Mouse (Mus musculus) liver, adult 2 months (tissue): Measurements from ENCODE around the gene Gskip. TPM values are rescaled to one million over a fixed set of nuclear protein-coding genes. Genes with fewer than 3 reads are reported as not detected.
A peak's percentile ranks its signal among the peaks of the same experiment; 100 is the strongest.

Source experiments
- DNase-seq: peaks from one replicate; pipeline ENCODE4 v3.0.0-alpha.2; 2011; ENCODE audit warnings: low read depth, low spot score; ENCODE audit errors: extremely low read depth
- H3K27ac ChIP-seq: fragments of 200-500 bp; replicated peaks from 2 replicates; pipeline ENCODE4 v1.5.1; 2012; ENCODE audit warnings: low read depth, mild to moderate bottlenecking, control low read depth, inconsistent platforms, low read length; ENCODE audit not compliant: insufficient read depth
- H3K27me3 ChIP-seq: fragments of 200-500 bp; 2 replicates; pipeline ENCODE4 v1.6.1; 2012; ENCODE audit warnings: mild to moderate bottlenecking, moderate library complexity, low read length, inconsistent platforms; ENCODE audit not compliant: control insufficient read depth, insufficient read depth
- H3K36me3 ChIP-seq: fragments of 200-500 bp; 2 replicates; pipeline ENCODE4 v1.6.1; 2012; ENCODE audit warnings: low read length, inconsistent platforms; ENCODE audit not compliant: control insufficient read depth, insufficient read depth
- H3K4me1 ChIP-seq: fragments of 200-500 bp; 2 replicates; pipeline ENCODE4 v1.6.1; 2011; ENCODE audit warnings: low read length; ENCODE audit not compliant: control insufficient read depth, insufficient read depth
- H3K4me3 ChIP-seq: fragments of 200-500 bp; 2 replicates; pipeline ENCODE4 v1.5.1; 2011; ENCODE audit warnings: low read depth, mild to moderate bottlenecking, control low read depth, low read length, moderate library complexity; ENCODE audit not compliant: insufficient read depth
- H3K79me2 ChIP-seq: fragments of 200-500 bp; 2 replicates; pipeline ENCODE4 v1.6.1; 2012; ENCODE audit warnings: inconsistent platforms, mild to moderate bottlenecking, low read length, moderate library complexity; ENCODE audit not compliant: control insufficient read depth, insufficient read depth
- H3K9ac ChIP-seq: fragments of 200-500 bp; 2 replicates; pipeline ENCODE4 v1.6.1; 2012; ENCODE audit warnings: low read depth, mild to moderate bottlenecking, control low read depth, inconsistent platforms, low read length
- CTCF ChIP-seq: fragments of 200-500 bp; IDR thresholded peaks from 2 replicates; pipeline ENCODE4 v1.5.1; 2011; ENCODE audit warnings: low read depth, low read length, control low read depth
- POLR2A ChIP-seq: fragments of 200-500 bp; IDR thresholded peaks from 2 replicates; pipeline ENCODE4 v1.6.1; 2011; ENCODE audit warnings: low read length, control low read depth; ENCODE audit not compliant: insufficient read depth; ENCODE audit errors: extremely low read depth
- WGBS: fragments of 180-500 bp; shearing (Covaris S2); methylation state at CpG from one replicate; pipeline ENCODE4 v1.1.7; 2018; 5-methylcytosine and 5-hydroxymethylcytosine counted together
- polyA plus RNA-seq: library from polyadenylated mRNA; depleted of rRNA; stranded (reverse); fragments of >200 nt; gene quantifications from 2 replicates; pipeline ENCODE4 v1.2.3, GENCODE M21; 2012
- total RNA-seq: library from RNA; depleted of rRNA; stranded (reverse); fragments of >200 nt; gene quantifications from 2 replicates; pipeline ENCODE4 v1.2.3, GENCODE M21; 2014

Gskip gene
- total and polyA plus RNA-seq, 2 experiments, result 2.8 to 9.2 TPM

DNA sequence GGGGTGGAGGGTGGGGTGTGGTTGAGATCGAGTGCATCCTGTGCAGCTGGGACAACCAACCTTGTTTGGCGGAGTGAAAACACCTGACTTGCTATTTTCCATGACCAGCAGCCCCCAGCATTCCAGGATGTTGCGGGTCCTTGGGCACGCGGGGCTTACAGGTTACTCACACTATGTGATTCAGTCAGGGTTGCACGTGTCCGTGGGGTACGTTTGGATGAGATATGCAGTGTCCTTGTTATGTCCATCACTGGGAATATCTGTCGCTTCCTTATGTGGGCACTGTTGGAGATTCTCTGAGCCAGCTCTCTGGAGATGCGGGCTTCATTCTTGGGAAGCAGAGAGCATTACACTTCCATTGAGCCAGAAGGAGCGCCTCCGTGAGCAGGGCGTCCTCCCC is 41.1 kb downstream of the Gskip start:
- H3K27me3 ChIP-seq, result no peaks in the 10 kb centered on the region
- TF ChIP-seq CTCF, result no peak
- TF ChIP-seq POLR2A, result no peak
- 79% methylated on average over 13 of the region's 13 CpGs for WGBS
- H3K79me2 ChIP-seq, result no peaks in the 10 kb centered on the region
- no peak overlapping the region for H3K27ac ChIP-seq
- H3K4me1 ChIP-seq, result peaks cover 7% of the 10 kb centered on the region
- no peak overlapping the region for H3K9ac ChIP-seq
- no peak for DNase-seq
- no peak overlapping the region for H3K4me3 ChIP-seq
- no peaks in the 10 kb centered on the region for H3K36me3 ChIP-seq

GRCm38 (mm10) chr12:105727268-105727667 is 42.6 kb downstream of the Gskip start:
- DNase-seq, result no peak
- Histone ChIP-seq H3K79me2 (no peaks in the 10 kb centered on the region), H3K27ac (no peak overlapping the region), H3K36me3 (no peaks in the 10 kb centered on the region), H3K4me3 (no peak overlapping the region), H3K4me1 (peaks cover 9% of the 10 kb centered on the region), H3K9ac (no peak overlapping the region), H3K27me3 (no peaks in the 10 kb centered on the region)
- WGBS, result 81% methylated on average over 3 of the region's 3 CpGs
- TF ChIP-seq POLR2A, result no peak
- no peak for TF ChIP-seq CTCF

- no peaks in the 10 kb centered on the region for H3K79me2 ChIP-seq
- no peak overlapping the region for H3K9ac ChIP-seq
- no peaks in the 10 kb centered on the region for H3K36me3 ChIP-seq
- TF ChIP-seq CTCF (no peak), POLR2A (no peak)
- H3K4me3 ChIP-seq, result no peak overlapping the region
- H3K4me1 ChIP-seq, result peaks cover 9% of the 10 kb centered on the region
- no peaks in the 10 kb centered on the region for H3K27me3 ChIP-seq
- peak; percentile 38 for DNase-seq
- 38% methylated on average over 8 of the region's 8 CpGs for WGBS
- H3K27ac ChIP-seq, result no peak overlapping the region; the same call in 1 of the 2 replicates
These were observed 43.3 kb downstream of the Gskip start for GRCm38 (mm10) chr12:105727964-105728363.

DNA sequence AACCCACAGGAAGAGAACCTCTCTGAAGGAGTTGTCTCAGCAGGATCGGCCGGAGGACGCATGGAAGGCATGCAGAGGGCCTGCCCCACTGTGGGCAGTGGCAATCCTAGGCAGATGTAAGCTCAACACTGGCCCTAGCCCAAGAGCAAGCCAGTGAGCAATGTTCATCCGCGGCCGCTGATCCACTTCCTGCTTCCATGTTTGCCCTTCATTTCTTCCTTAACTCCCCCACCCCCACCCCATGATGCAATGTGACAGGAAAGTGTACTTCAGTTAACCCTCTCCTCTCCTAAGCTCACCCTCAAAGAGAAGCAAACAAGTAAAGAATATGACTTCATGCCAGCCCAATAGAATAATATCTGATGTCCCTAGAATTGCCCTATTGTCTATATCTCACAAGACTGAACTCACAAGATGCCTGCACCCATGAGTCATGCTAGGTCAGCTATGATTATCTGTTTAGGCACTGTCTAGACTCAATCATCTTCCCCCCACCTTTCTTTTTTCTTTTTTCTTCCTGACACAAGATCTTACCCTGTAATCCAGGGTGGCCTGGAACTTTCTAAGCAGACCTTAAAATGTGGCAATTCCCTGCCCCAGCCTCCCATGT is 46.3 kb downstream of the Gskip start:
- Histone ChIP-seq H3K4me3 (peak overlapping the region; percentile 4; the same call in 1 of the 2 replicates), H3K36me3 (no peaks in the 10 kb centered on the region), H3K27me3 (no peaks in the 10 kb centered on the region), H3K27ac (peak overlapping the region; percentile 39; the same call in 1 of the 2 replicates), H3K4me1 (peaks cover 9% of the 10 kb centered on the region), H3K9ac (no peak overlapping the region), H3K79me2 (no peaks in the 10 kb centered on the region)
- TF ChIP-seq POLR2A (no peak), CTCF (no peak)
- 10% methylated on average over 6 of the region's 6 CpGs for WGBS
- peak; percentile 72 for DNase-seq

GRCm38 (mm10) chr12:105733370-105734159 is 48.9 kb downstream of the Gskip start:
- 85% methylated on average over 9 of the region's 9 CpGs for WGBS

More at GRCm38 (mm10) chr12:105733370-105734159, 48.9 kb downstream of the Gskip start:
- TF ChIP-seq POLR2A (no peak), CTCF (no peak)
- Histone ChIP-seq H3K27ac (no peak overlapping the region), H3K27me3 (no peaks in the 10 kb centered on the region), H3K4me1 (peaks cover 5% of the 10 kb centered on the region), H3K79me2 (no peaks in the 10 kb centered on the region), H3K4me3 (no peak overlapping the region), H3K36me3 (no peaks in the 10 kb centered on the region), H3K9ac (no peak overlapping the region)
- no peak for DNase-seq
